Mouse (Mus musculus) megakaryocyte, embryonic 14.5 days (primary cell): ENCODE measurements around the gene Sobp. TPM values are rescaled to one million over a fixed set of nuclear protein-coding genes. Genes with fewer than 3 reads are reported as not detected.

Source experiments
- H3K27me3 ChIP-seq: replicated peaks from 2 replicates; pipeline ENCODE3; 2012; ENCODE audit warnings: inconsistent platforms
- H3K36me3 ChIP-seq: replicated peaks from 2 replicates; pipeline ENCODE3; 2012; ENCODE audit warnings: low read length, inconsistent platforms, mixed read lengths
- H3K4me1 ChIP-seq: 2 replicates; pipeline ENCODE4 v1.6.1; 2012; ENCODE audit warnings: inconsistent platforms
- H3K4me3 ChIP-seq: replicated peaks from 2 replicates; pipeline ENCODE3; 2012; ENCODE audit warnings: moderate library complexity, mild to moderate bottlenecking, inconsistent platforms
- H3K9me3 ChIP-seq: 2 replicates; pipeline ENCODE4 v1.6.1; 2012; ENCODE audit warnings: inconsistent platforms
- FLI1 ChIP-seq: IDR thresholded peaks from 2 replicates; pipeline ENCODE4 v1.6.1; 2012; ENCODE audit warnings: low read length, inconsistent platforms, mixed read lengths
- GATA1 ChIP-seq: IDR thresholded peaks from 3 replicates; pipeline ENCODE4 v1.6.1; 2012; ENCODE audit warnings: mixed read lengths, low read length, inconsistent platforms, borderline replicate concordance
- polyA plus RNA-seq: library from polyadenylated mRNA; stranded (reverse); fragments of >175 nt; gene quantifications from 2 replicates; pipeline ENCODE4 v1.2.3, GENCODE M21; 2012; ENCODE audit warnings: low replicate concordance; ENCODE audit not compliant: insufficient read depth

Sobp gene
- polyA plus RNA-seq, 1 experiment: 0.28 TPM

DNA sequence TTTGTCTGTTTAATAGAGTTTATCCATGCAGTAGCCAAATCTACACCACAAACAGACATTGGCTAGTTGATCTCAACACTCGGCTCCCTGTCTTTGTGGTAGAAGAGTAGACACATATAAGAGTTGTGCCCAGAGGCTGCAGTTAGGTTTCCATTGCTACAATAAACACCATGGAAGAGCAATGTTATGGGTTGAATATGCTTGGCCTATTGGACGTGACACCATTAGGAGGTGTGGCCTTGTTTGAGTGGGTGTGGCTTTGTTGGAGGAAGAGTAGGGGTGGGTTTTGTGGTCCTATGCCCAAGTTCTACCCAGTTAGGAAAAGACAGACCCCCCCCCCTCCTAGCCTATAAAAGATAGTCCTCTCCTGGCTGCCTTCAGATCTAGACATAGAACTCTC is 211.3 kb downstream of the Sobp start:
- H3K4me1 ChIP-seq: peaks cover 21% of the 10 kb centered on the region
- TF ChIP-seq GATA1 (no peak), FLI1 (no peak)

DNA sequence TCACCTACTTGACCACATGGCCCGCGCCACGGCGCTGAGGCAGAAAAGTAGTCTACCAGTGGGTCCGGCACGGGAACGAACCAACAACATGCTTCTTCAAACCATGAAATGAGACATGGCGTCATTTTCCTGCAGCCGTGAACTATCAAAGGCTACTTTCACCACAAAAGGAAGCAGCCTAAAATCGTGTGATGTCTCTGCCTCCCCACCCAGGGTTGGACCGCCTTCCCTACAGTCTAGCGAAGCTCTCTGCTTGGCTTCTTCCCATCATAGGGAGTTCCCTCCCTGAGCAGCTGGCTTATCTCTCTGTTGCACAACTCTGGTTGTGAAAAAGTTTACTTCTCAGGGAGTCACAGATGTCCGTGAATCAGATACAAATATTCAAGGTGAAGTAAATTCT is 211.7 kb downstream of the Sobp start:
- H3K4me1 ChIP-seq: peaks cover 25% of the 10 kb centered on the region
- peaks cover 5% of the 10 kb centered on the region for H3K27me3 ChIP-seq
- no peaks in the 10 kb centered on the region for H3K36me3 ChIP-seq
- peak overlapping the region; percentile 86 for H3K4me3 ChIP-seq
- TF ChIP-seq GATA1: no peak
- peaks cover 26% of the 10 kb centered on the region for H3K9me3 ChIP-seq

More for the DNA sequence above, 211.3 kb downstream of the Sobp start:
- no peak overlapping the region for H3K4me3 ChIP-seq
- H3K9me3 ChIP-seq: peaks cover 26% of the 10 kb centered on the region
- H3K27me3 ChIP-seq: peaks cover 4% of the 10 kb centered on the region
- no peaks in the 10 kb centered on the region for H3K36me3 ChIP-seq

DNA sequence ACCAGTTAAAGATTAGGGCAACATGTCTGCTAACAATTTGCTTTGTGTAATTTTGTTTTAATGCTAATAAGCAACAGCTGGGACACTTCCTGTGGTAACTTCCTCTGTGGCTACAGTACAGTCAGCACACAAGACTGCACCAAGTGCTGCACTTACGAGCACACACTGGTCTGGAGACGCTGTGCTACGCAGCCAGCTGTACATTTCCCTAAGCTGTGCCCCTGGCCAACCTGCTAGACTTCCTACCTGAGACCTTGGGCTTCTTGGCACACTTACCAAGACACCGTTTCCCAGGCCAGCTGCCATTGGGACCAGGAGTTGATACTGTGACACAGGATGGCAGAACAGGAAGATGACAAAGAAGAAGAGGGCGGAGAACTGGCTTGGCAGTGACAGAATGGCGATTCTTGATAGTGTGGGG is 212.1 kb downstream of the Sobp start:
- peaks cover 7% of the 10 kb centered on the region for H3K27me3 ChIP-seq
- peak overlapping the region; percentile 86 for H3K4me3 ChIP-seq
- TF ChIP-seq FLI1 (0 out of 2 replicates have a peak, but pooled peaks have one; percentile 18), GATA1 (no peak)
- no peaks in the 10 kb centered on the region for H3K36me3 ChIP-seq
- H3K4me1 ChIP-seq: peaks cover 29% of the 10 kb centered on the region
- peaks cover 26% of the 10 kb centered on the region for H3K9me3 ChIP-seq

DNA sequence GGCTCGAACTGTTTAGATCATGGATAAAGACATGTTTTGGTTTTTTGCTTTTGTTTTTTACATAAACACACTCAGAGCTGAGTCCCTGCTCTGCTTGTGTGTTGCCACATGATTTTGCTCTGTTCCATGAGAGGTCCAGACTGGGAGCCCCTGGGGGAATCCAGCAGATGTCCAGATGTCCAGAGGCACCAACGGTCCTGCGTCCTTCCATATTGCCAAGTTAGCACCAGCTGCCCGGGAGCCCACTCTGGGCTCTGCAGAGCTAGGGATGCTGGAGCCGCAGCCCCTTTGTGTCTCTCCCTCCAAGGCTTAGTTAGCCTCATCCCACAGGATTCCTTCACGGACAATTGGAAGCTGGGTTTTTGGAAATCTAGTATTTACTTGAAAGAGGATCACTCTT is 212.6 kb downstream of the Sobp start:
- H3K9me3 ChIP-seq: peaks cover 26% of the 10 kb centered on the region
- H3K4me1 ChIP-seq: peaks cover 29% of the 10 kb centered on the region
- no peaks in the 10 kb centered on the region for H3K36me3 ChIP-seq
- TF ChIP-seq FLI1 (no peak), GATA1 (no peak)
- peaks cover 11% of the 10 kb centered on the region for H3K27me3 ChIP-seq
- no peak overlapping the region for H3K4me3 ChIP-seq

DNA sequence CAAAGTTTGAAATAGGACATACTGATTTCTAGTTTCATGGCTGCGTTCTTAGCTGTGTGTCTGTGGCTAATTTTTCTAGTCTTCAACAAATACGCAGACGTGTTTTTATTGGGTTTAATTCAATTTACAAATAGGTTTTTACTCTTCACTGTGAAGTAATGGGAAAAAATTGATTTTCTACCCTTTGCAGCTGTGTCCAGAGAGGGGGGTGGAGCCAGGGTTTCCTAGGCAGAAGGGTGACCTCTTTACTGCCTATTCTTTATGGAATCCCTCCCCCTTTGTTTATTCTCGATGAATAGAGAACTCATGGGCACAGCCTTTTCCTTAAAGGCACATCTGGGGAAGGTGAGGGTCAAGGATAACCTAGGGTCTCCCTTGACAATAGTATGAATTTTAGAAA is 215.6 kb downstream of the Sobp start:
- Histone ChIP-seq H3K4me3 (no peak overlapping the region), H3K36me3 (no peaks in the 10 kb centered on the region), H3K9me3 (peaks cover 19% of the 10 kb centered on the region), H3K4me1 (peaks cover 29% of the 10 kb centered on the region), H3K27me3 (peaks cover 34% of the 10 kb centered on the region)
- TF ChIP-seq FLI1 (no peak), GATA1 (no peak)

DNA sequence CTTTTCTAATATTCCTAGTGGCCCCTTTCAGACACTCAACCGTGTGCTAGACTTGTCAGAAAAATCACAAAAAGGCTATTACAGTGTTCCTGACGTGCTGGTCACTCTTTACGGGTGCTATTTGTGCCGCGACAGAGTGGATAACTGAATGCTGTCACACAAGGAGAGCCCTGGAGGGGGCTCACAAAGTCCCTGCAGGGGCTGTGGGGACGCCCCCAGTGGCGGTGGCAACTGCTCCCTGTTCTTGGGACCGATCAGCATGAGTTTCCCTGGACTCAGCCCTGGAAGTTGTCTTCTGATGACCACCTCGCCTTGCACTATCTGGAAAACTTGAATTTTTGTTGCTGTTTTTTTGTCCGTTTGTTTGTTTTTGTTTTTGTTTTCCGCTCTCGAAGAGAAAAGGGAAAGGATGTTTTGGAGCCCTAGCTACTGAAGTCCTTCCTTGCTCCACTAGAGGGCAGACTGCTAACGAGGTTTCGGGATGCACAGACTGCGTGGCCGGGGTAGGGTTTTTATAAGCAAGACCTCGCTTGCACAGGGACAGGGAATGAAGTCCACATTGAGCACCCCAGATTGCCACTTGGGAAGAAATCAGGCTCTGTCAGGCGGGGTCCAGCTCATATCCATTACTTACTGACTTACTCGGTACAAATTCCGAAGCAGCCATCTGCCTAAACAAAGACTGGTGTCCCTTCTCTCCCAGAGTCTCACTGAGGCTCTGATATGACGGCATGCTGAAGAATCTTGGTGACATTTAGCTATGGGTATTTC is 216.3 kb downstream of the Sobp start:
- Histone ChIP-seq H3K4me3 (peak overlapping the region; percentile 88), H3K36me3 (no peaks in the 10 kb centered on the region), H3K27me3 (peaks cover 40% of the 10 kb centered on the region), H3K4me1 (peaks cover 28% of the 10 kb centered on the region), H3K9me3 (peaks cover 15% of the 10 kb centered on the region)
- TF ChIP-seq GATA1: no peak
- no peak for TF ChIP-seq FLI1

DNA sequence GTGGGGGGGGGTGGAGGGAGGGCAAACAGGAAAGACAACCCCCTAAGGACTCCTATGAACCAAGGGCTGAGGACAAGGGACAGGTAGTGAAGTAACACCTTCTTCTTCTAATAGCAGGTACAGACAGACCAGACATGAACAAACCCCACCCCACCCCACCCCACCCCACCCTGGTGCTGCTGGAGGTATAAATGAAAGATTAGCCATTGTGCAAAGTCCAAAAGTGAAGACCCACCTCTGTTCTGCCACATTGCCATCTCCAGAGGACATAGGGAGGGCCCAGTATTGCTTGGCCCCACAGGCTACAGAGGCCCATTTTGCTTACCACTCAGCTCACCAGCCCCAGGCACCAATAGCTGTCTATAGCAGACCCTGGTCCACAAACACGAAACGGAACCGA is 219.1 kb downstream of the Sobp start:
- Histone ChIP-seq H3K27me3 (peaks cover 63% of the 10 kb centered on the region), H3K36me3 (no peaks in the 10 kb centered on the region)
- TF ChIP-seq GATA1 (no peak), FLI1 (no peak)

DNA sequence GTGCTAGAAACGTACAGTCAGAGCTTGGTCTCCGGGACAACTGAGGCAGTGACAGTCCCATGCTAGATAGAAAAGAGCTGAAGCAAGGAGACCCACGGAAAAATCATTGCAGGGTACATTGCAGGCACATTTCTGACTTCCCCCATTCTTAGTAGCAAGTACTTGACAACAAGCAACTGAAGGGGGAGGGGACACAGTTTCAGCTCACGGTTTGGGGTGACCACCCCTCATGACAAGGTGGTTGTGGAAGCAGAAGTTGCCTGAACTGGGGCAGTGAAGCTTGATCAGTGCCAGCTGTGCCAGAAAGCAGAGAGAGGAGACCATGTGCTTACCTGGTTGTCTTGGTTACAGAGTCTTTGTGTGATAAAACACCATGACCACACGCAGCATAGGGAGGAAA is 220.7 kb downstream of the Sobp start:
- Histone ChIP-seq H3K27me3 (peaks cover 71% of the 10 kb centered on the region), H3K4me3 (no peak overlapping the region), H3K4me1 (peaks cover 26% of the 10 kb centered on the region), H3K36me3 (no peaks in the 10 kb centered on the region), H3K9me3 (peaks cover 10% of the 10 kb centered on the region; the same call in 1 of the 2 replicates)
- TF ChIP-seq GATA1 (no peak), FLI1 (no peak)

More for the DNA sequence above, 219.1 kb downstream of the Sobp start:
- Histone ChIP-seq H3K4me1 (peaks cover 26% of the 10 kb centered on the region), H3K9me3 (peaks cover 10% of the 10 kb centered on the region; the same call in 1 of the 2 replicates), H3K4me3 (no peak overlapping the region)

Other genes with a start within 250 kb of the Sobp start
- not detected in 2 replicates for gene 9030612E09Rik, start 174 bp upstream of the Sobp start, polyA plus RNA-seq
- 2.0 and 3.9 TPM in 2 replicates for gene Pdss2, start 47.0 kb upstream of the Sobp start, polyA plus RNA-seq